8 mouse cellular contexts compared by ENCODE assay signal in the genomic region with DNA sequence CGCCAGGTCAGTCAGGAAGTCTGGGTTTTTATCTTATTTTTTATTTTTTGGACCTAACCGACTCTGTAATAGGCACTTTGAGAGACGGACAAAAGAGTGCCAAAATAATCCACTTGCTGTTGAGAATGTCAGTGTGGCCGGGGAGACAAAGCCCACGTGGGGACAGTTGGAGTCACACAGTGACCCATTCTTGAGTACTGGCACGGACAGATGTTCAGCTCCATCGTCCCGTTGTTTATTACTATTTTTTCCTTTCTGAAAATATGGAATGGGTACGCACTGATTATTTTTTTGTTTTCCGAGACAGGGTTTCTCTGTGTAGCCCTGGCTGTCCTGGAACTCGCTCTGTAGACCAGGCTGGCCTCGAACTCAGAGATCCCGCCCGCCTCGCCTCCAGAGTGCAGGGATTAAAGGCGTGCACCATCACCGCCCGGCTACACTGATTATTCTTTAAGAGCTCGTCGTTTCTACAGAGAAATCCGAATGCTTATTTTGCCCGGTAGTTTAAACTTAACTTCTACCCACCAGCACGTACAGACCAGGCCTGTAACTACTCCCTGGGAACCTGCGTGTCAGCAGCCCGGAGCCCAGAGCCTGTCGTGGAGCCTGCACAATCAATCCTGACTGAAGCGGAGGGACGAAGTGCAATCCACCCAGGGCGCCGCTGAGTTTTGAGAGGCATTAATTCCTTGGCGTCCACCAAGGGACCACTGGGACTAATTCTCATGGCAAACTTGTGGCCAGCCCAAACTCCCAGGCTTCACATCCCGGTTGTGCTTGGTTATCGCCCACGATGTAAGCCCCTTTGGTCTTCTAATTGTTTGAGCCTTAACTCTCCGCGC. TPM values are rescaled to one million over a fixed set of nuclear protein-coding genes. Genes with fewer than 3 reads are reported as not detected.
DNase-seq lines count a peak whose midpoint lies in the region; ATAC-seq and TF ChIP-seq lines count a peak whose summit lies in the region.

No protein-coding gene starts in this region.

- no peak for TF ChIP-seq CTCF in embryonic fibroblast, embryonic 13.5 days (IDR thresholded peaks at IDR 0.05; ENCODE audit: borderline replicate concordance, insufficient read depth, low read length)

- peak overlapping the region; percentile 98 for H3K9ac ChIP-seq in intestine, embryonic 16.5 days (ENCODE audit: low read depth, low read length)

- H3K4me1 ChIP-seq in embryonic fibroblast, embryonic 13.5 days (ENCODE audit: control insufficient read depth, insufficient read depth, low read length), result peaks cover 2% of the 10 kb centered on the region; the same call in 1 of the 2 replicates
- peaks cover 12% of the 10 kb centered on the region for H3K4me1 ChIP-seq in intestine, embryonic 16.5 days (ENCODE audit: control insufficient read depth, insufficient read depth, low read length)

- peak; percentile 32 for ATAC-seq in intestine, embryonic 16.5 days

- H3K9me3 ChIP-seq in intestine, embryonic 16.5 days (ENCODE audit: control insufficient read depth, low read length), result no peaks in the 10 kb centered on the region

- peak overlapping the region; percentile 80 for H3K4me2 ChIP-seq in intestine, embryonic 16.5 days (ENCODE audit: low read depth, low read length)

- H3K27ac ChIP-seq in embryonic fibroblast, embryonic 13.5 days (ENCODE audit: insufficient read depth, low read length), result peak overlapping the region; percentile 19
- peak overlapping the region; percentile 87 for H3K27ac ChIP-seq in intestine, embryonic 16.5 days (ENCODE audit: low read length)

- H3K27me3 ChIP-seq in intestine, embryonic 16.5 days (replicated peaks; ENCODE audit: control insufficient read depth, insufficient read depth, low read length), result no peaks in the 10 kb centered on the region

- intact Hi-C loops in left cerebral cortex, postnatal 4 days (cut with DNase I), result no loop called here
- intact Hi-C loops in left cerebral cortex, postnatal 36 days (cut with DNase I), result loop anchor here (1.0 to 2.0 kb wide), 2 partner anchors 62 to 124 kb away; a partner anchor contains a TSS

- WGBS in intestine, embryonic 16.5 days, result 2% methylated on average over 36 of the region's 36 CpGs

- TF ChIP-seq POLR2A in embryonic fibroblast, embryonic 13.5 days (IDR thresholded peaks at IDR 0.05; ENCODE audit: low read depth, low read length), result no peak

- no peaks in the 10 kb centered on the region for H3K36me3 ChIP-seq in intestine, embryonic 16.5 days (ENCODE audit: control insufficient read depth, insufficient read depth, low read length)

- DNase-seq in left cerebral cortex, postnatal 4 days, result peak; percentile 5
- DNase-seq in left cerebral cortex, adult 11 months (ENCODE audit: low spot score), result no peak
- DNase-seq in T-cell, adult 2 months (ENCODE audit: low spot score), result peak; percentile 5
- peak; percentile 17 for DNase-seq in mesoderm, embryonic 11.5 days (ENCODE audit: low read depth, low spot score)
- peak; percentile 4 to 18 for DNase-seq in thymus, postnatal 36 days
- DNase-seq in left cerebral cortex, postnatal 36 days (ENCODE audit: low spot score in 2 of 2), result no peak

- peak overlapping the region; percentile 89 for H3K4me3 ChIP-seq in embryonic fibroblast, embryonic 13.5 days (ENCODE audit: insufficient read depth, low read length)
- peak overlapping the region; percentile 99 for H3K4me3 ChIP-seq in intestine, embryonic 16.5 days (ENCODE audit: low read length)

RNA-seq across cellular contexts. Expression of a gene that starts 0.8 kb away (rescaled TPM):
- total RNA-seq in left cerebral cortex, postnatal 4 days (2021), result 10 to 100 TPM; 39.1 to 43.5 TPM
- 40.2 and 51.5 TPM in 2 replicates for polyA plus RNA-seq in embryonic fibroblast, embryonic 13.5 days (2011; ENCODE audit: insufficient read length, low read depth, missing spikeins)
- polyA plus RNA-seq in intestine, embryonic 16.5 days (2015; fragmentation: Nextera tagmentation; extraction: Ambion mirVana), result 26.9 and 29.2 TPM in 2 replicates
- total RNA-seq in left cerebral cortex, postnatal 36 days (2021), result 10 to 100 TPM; 40.2 to 42.7 TPM

RNA-seq across cellular contexts. Expression of a gene that starts 0.8 kb away (rescaled TPM):
- total RNA-seq in left cerebral cortex, postnatal 4 days (2021), result 10 to 100 TPM; 81.9 to 85.9 TPM
- 85.3 and 92.3 TPM in 2 replicates for polyA plus RNA-seq in embryonic fibroblast, embryonic 13.5 days (2011; ENCODE audit: insufficient read length, low read depth, missing spikeins)
- 95.2 and 101 TPM in 2 replicates for polyA plus RNA-seq in intestine, embryonic 16.5 days (2015; fragmentation: Nextera tagmentation; extraction: Ambion mirVana)
- 10 to 100 TPM; 67.3 to 91.4 TPM for total RNA-seq in left cerebral cortex, postnatal 36 days (2021)

Comparison
In these comparisons a context has a peak if more than half of its experiments do, and no peak if none do; other contexts are left out.
1. DNase-seq: peak in left cerebral cortex, postnatal 4 days (single experiment), T-cell, adult 2 months (single experiment), mesoderm, embryonic 11.5 days (single experiment) and thymus, postnatal 36 days (2 of 2); none in left cerebral cortex, adult 11 months (single experiment) and left cerebral cortex, postnatal 36 days (0 of 2).